Mouse (Mus musculus): ENCODE data around the gene Cdkn1a.
"Not testable (repeated sequence)": the region's sequence is repeated elsewhere in the genome, so short reads cannot be mapped to it uniquely, and the experiment has no call there.

The Cdkn1a gene

GRCm38 (mm10) chr17:29058487-29058886, 32.3 kb upstream of the Cdkn1a start:
- no peak for DNase-seq (ENCODE audit: low spot score)

GRCm38 (mm10) chr17:29059581-29059980, 31.2 kb upstream of the Cdkn1a start:
- DNase-seq (ENCODE audit: low spot score), result no peak

- DNase-seq (ENCODE audit: low spot score), result no peak
Measured at GRCm38 (mm10) chr17:29060946-29061345, 29.8 kb upstream of the Cdkn1a start.

- DNase-seq (ENCODE audit: low spot score), result no peak
Measured at GRCm38 (mm10) chr17:29062119-29063035, 28.4 kb upstream of the Cdkn1a start.

- no peak for DNase-seq (ENCODE audit: low spot score)
Measured at GRCm38 (mm10) chr17:29063121-29063987, 27.4 kb upstream of the Cdkn1a start.

GRCm38 (mm10) chr17:29063988-29064285, 26.8 kb upstream of the Cdkn1a start:
- no peak for DNase-seq (ENCODE audit: low spot score)

GRCm38 (mm10) chr17:29065245-29065940, 25.4 kb upstream of the Cdkn1a start:
- no peak for DNase-seq (ENCODE audit: low spot score)

GRCm38 (mm10) chr17:29065971-29066370, 24.8 kb upstream of the Cdkn1a start:
- no peak for DNase-seq (ENCODE audit: low spot score)

GRCm38 (mm10) chr17:29067416-29067815, 23.4 kb upstream of the Cdkn1a start:
- not testable (repeated sequence) for DNase-seq (ENCODE audit: low spot score)

- DNase-seq (ENCODE audit: low spot score), result no peak
Measured at GRCm38 (mm10) chr17:29067847-29068246, 22.9 kb upstream of the Cdkn1a start.

- no peak for DNase-seq (ENCODE audit: low spot score)
Measured at GRCm38 (mm10) chr17:29069063-29069462, 21.7 kb upstream of the Cdkn1a start.

- DNase-seq (ENCODE audit: low spot score), result no peak
Measured at GRCm38 (mm10) chr17:29071820-29072219, 19.0 kb upstream of the Cdkn1a start.

- DNase-seq (ENCODE audit: low spot score), result no peak
Measured at GRCm38 (mm10) chr17:29072701-29073307, 18.0 kb upstream of the Cdkn1a start.

GRCm38 (mm10) chr17:29073313-29073712, 17.5 kb upstream of the Cdkn1a start:
- no peak for DNase-seq (ENCODE audit: low spot score)

GRCm38 (mm10) chr17:29074085-29074484, 16.7 kb upstream of the Cdkn1a start:
- DNase-seq (ENCODE audit: low spot score), result no peak

- no peak for DNase-seq (ENCODE audit: low spot score)
Measured at GRCm38 (mm10) chr17:29076235-29076634, 14.5 kb upstream of the Cdkn1a start.

GRCm38 (mm10) chr17:29077786-29078509, 12.8 kb upstream of the Cdkn1a start:
- DNase-seq (ENCODE audit: low spot score), result peak; percentile 45

GRCm38 (mm10) chr17:29078519-29079383, 12.0 kb upstream of the Cdkn1a start:
- DNase-seq (ENCODE audit: low spot score), result peak; percentile 53

- peak; percentile 45 for DNase-seq (ENCODE audit: low spot score)
Measured at GRCm38 (mm10) chr17:29080758-29081617, 9.8 kb upstream of the Cdkn1a start.

All from retina, embryonic 14.5 days (tissue).